Mouse (Mus musculus) forebrain, embryonic 14.5 days (tissue): ENCODE measurements around the gene Edc4. TPM values are rescaled to one million over a fixed set of nuclear protein-coding genes. Genes with fewer than 3 reads are reported as not detected.

Source experiments
- ATAC-seq: fragments of 200-750 bp; cut with Nextera tagmentation; 2 replicates; pipeline ENCODE4 v1.8.0; 2017; ENCODE audit warnings: mild to moderate bottlenecking, moderate library complexity
- DNase-seq: peaks from one replicate; pipeline ENCODE4 v3.0.0-alpha.2; 2015; ENCODE audit warnings: low spot score
- H3K27ac ChIP-seq: fragments of 300-500 bp; sonication (generic); 2 replicates; pipeline ENCODE4 v1.5.1; 2014; ENCODE audit warnings: low read depth, mild to moderate bottlenecking, control low read depth, low read length, moderate library complexity
- H3K27me3 ChIP-seq: fragments of 300-500 bp; sonication (generic); replicated peaks from 2 replicates; pipeline ENCODE4 v1.6.1; 2014; ENCODE audit warnings: low read length, control low read depth, mixed read lengths; ENCODE audit not compliant: control insufficient read depth, insufficient read depth
- H3K36me3 ChIP-seq: fragments of 300-500 bp; sonication (generic); 2 replicates; pipeline ENCODE4 v1.6.1; 2014; ENCODE audit warnings: low read length, control low read depth; ENCODE audit not compliant: control insufficient read depth, insufficient read depth
- H3K4me1 ChIP-seq: fragments of 300-500 bp; sonication (generic); 2 replicates; pipeline ENCODE4 v1.6.1; 2014; ENCODE audit warnings: antibody characterized with exemption, low read length, control low read depth; ENCODE audit not compliant: control insufficient read depth, insufficient read depth
- H3K4me2 ChIP-seq: fragments of 300-500 bp; sonication (generic); 2 replicates; pipeline ENCODE4 v1.6.1; 2014; ENCODE audit warnings: mild to moderate bottlenecking, control low read depth, low read length
- H3K4me3 ChIP-seq: fragments of 300-500 bp; sonication (generic); 2 replicates; pipeline ENCODE4 v1.5.1; 2014; ENCODE audit warnings: low read depth, low read length, control low read depth
- H3K9ac ChIP-seq: fragments of 300-500 bp; sonication (generic); 2 replicates; pipeline ENCODE4 v1.6.1; 2014; ENCODE audit warnings: mild to moderate bottlenecking, low read length, control low read depth, moderate library complexity
- H3K9me3 ChIP-seq: fragments of 300-500 bp; sonication (generic); replicated peaks from 2 replicates; pipeline ENCODE4 v1.6.1; 2016; ENCODE audit warnings: low read length, control low read depth, mixed read lengths; ENCODE audit not compliant: control insufficient read depth
- WGBS: fragments of 180-500 bp; shearing (Covaris S2); extraction: QIAGEN DNeasy Blood & Tissue Kit; methylation state at CpG from one replicate; pipeline ENCODE4 v1.1.7; 2014; 5-methylcytosine and 5-hydroxymethylcytosine counted together
- polyA plus RNA-seq: library from polyadenylated mRNA; unstranded; fragments of >200 nt; fragmentation: Nextera tagmentation; extraction: Ambion mirVana; gene quantifications from 2 replicates; pipeline ENCODE4 v1.2.1, GENCODE M21; 2014

Edc4 gene
- polyA plus RNA-seq, 1 experiment from 2014 or later, result 27.9 TPM

- Histone ChIP-seq H3K27me3 (no peaks in the 10 kb centered on the region), H3K27ac (no peak overlapping the region), H3K9ac (no peak overlapping the region), H3K4me1 (peaks cover 18% of the 10 kb centered on the region), H3K4me2 (no peak overlapping the region), H3K4me3 (no peak overlapping the region), H3K9me3 (no peaks in the 10 kb centered on the region), H3K36me3 (peaks cover 24% of the 10 kb centered on the region)
- DNase-seq (no peak), ATAC-seq (no peak)
- 81% methylated on average over 12 of the region's 12 CpGs for WGBS
Observed at GRCm38 (mm10) chr8:105852146-105852729, 28.4 kb upstream of the Edc4 start.

GRCm38 (mm10) chr8:105853178-105853577 is 27.5 kb upstream of the Edc4 start, which contains the start of gene Cenpt:
TSS of gene Cenpt (minus strand) at chr8:105853278.
- Histone ChIP-seq H3K4me1 (peaks cover 20% of the 10 kb centered on the region), H3K36me3 (peaks cover 19% of the 10 kb centered on the region), H3K9me3 (no peaks in the 10 kb centered on the region), H3K4me2 (no peak within 1 kb of the TSS), H3K4me3 (no peak within 1 kb of the TSS), H3K27ac (no peak within 1 kb of the TSS), H3K9ac (no peak within 1 kb of the TSS), H3K27me3 (no peaks in the 10 kb centered on the region)
- 89% methylated on average over 3 of the region's 3 CpGs for WGBS
- DNase-seq (no peak), ATAC-seq (no peak)

- Histone ChIP-seq H3K9ac (peak overlapping the region; percentile 81; the same call in 1 of the 2 replicates), H3K27me3 (no peaks in the 10 kb centered on the region), H3K4me2 (peak overlapping the region; percentile 29), H3K36me3 (peaks cover 12% of the 10 kb centered on the region), H3K27ac (no peak overlapping the region), H3K4me1 (peaks cover 20% of the 10 kb centered on the region), H3K9me3 (no peaks in the 10 kb centered on the region), H3K4me3 (peak overlapping the region; percentile 70)
- 31% methylated on average over 8 of the region's 8 CpGs for WGBS
- DNase-seq, result no peak
- no peak for ATAC-seq
Observed at GRCm38 (mm10) chr8:105854303-105854702, 26.4 kb upstream of the Edc4 start.

GRCm38 (mm10) chr8:105854715-105855216 is 25.9 kb upstream of the Edc4 start, which contains the start of gene Thap11:
TSS of gene Thap11 (plus strand) at chr8:105855132.
- Histone ChIP-seq H3K27ac (peak within 1 kb of the TSS; percentile 21; the same call in 1 of the 2 replicates), H3K4me2 (peak within 1 kb of the TSS; percentile 98), H3K9me3 (no peaks in the 10 kb centered on the region), H3K4me1 (peaks cover 22% of the 10 kb centered on the region), H3K4me3 (peak within 1 kb of the TSS; percentile 70), H3K27me3 (no peaks in the 10 kb centered on the region), H3K36me3 (peaks cover 7% of the 10 kb centered on the region; the same call in 1 of the 2 replicates), H3K9ac (peak within 1 kb of the TSS; percentile 81)
- DNase-seq (peak; percentile 96), ATAC-seq (peak; percentile 92)
- under 1% methylated on average over 43 of the region's 43 CpGs for WGBS

- peak; percentile 49 for ATAC-seq
Observed at GRCm38 (mm10) chr8:105855248-105856167, 25.2 kb upstream of the Edc4 start.

GRCm38 (mm10) chr8:105856168-105856835 is 24.4 kb upstream of the Edc4 start:
- H3K27me3 ChIP-seq, result no peaks in the 10 kb centered on the region
- H3K27ac ChIP-seq, result 0 out of 2 replicates have a peak overlapping the region, but pooled peaks have one; percentile 21
- no peaks in the 10 kb centered on the region for H3K9me3 ChIP-seq
- peak overlapping the region; percentile 98 for H3K4me2 ChIP-seq
- H3K36me3 ChIP-seq, result peaks cover 7% of the 10 kb centered on the region; the same call in 1 of the 2 replicates
- DNase-seq, result no peak
- H3K9ac ChIP-seq, result peak overlapping the region; percentile 81
- H3K4me1 ChIP-seq, result peaks cover 20% of the 10 kb centered on the region
- peak overlapping the region; percentile 70 for H3K4me3 ChIP-seq
- 28% methylated on average over 15 of the region's 15 CpGs for WGBS
- ATAC-seq, result no peak

More at GRCm38 (mm10) chr8:105855248-105856167, 25.2 kb upstream of the Edc4 start:
- Histone ChIP-seq H3K36me3 (peaks cover 7% of the 10 kb centered on the region; the same call in 1 of the 2 replicates), H3K4me1 (peaks cover 23% of the 10 kb centered on the region), H3K27me3 (no peaks in the 10 kb centered on the region), H3K4me2 (peak overlapping the region; percentile 98), H3K4me3 (peak overlapping the region; percentile 70), H3K27ac (peak overlapping the region; percentile 21; the same call in 1 of the 2 replicates), H3K9me3 (no peaks in the 10 kb centered on the region), H3K9ac (peak overlapping the region; percentile 81)
- peak; percentile 44 for DNase-seq
- WGBS, result under 1% methylated on average over 68 of the region's 71 CpGs

- 82% methylated on average over 5 of the region's 5 CpGs for WGBS
- DNase-seq (no peak), ATAC-seq (no peak)
- H3K4me1 ChIP-seq, result peaks cover 29% of the 10 kb centered on the region
- no peaks in the 10 kb centered on the region for H3K9me3 ChIP-seq
- no peak overlapping the region for H3K27ac ChIP-seq
- H3K9ac ChIP-seq, result no peak overlapping the region
- no peak overlapping the region for H3K4me3 ChIP-seq
- H3K27me3 ChIP-seq, result no peaks in the 10 kb centered on the region
- no peak overlapping the region for H3K4me2 ChIP-seq
- H3K36me3 ChIP-seq, result peaks cover 11% of the 10 kb centered on the region; the same call in 1 of the 2 replicates
Observed at GRCm38 (mm10) chr8:105858495-105858894, 22.2 kb upstream of the Edc4 start.

- no peaks in the 10 kb centered on the region for H3K27me3 ChIP-seq
- no peak overlapping the region for H3K9ac ChIP-seq
- H3K36me3 ChIP-seq, result peaks cover 13% of the 10 kb centered on the region; the same call in 1 of the 2 replicates
- WGBS, result 76% methylated on average over 5 of the region's 5 CpGs
- peaks cover 29% of the 10 kb centered on the region for H3K4me1 ChIP-seq
- no peak for ATAC-seq
- 0 out of 2 replicates have a peak overlapping the region, but pooled peaks have one; percentile 14 for H3K27ac ChIP-seq
- H3K9me3 ChIP-seq, result no peaks in the 10 kb centered on the region
- H3K4me3 ChIP-seq, result no peak overlapping the region
- H3K4me2 ChIP-seq, result peak overlapping the region; percentile 67; the same call in 1 of the 2 replicates
- no peak for DNase-seq
Observed at GRCm38 (mm10) chr8:105859314-105859713, 21.4 kb upstream of the Edc4 start.
